Mouse (Mus musculus) cortical plate, adult 2 months (tissue): ENCODE measurements around the gene Trmu. TPM values are rescaled to one million over a fixed set of nuclear protein-coding genes. Genes with fewer than 3 reads are reported as not detected.
"Not testable (repeated sequence)": the region's sequence is repeated elsewhere in the genome, so short reads cannot be mapped to it uniquely, and the experiment has no call there.

Experiments
- H3K27ac ChIP-seq: fragments of 200-500 bp; 2 replicates; pipeline ENCODE4 v1.5.1; 2012; ENCODE audit warnings: low read length, control low read depth, inconsistent platforms; ENCODE audit not compliant: insufficient read depth
- H3K4me1 ChIP-seq: fragments of 200-500 bp; 2 replicates; pipeline ENCODE4 v1.6.1; 2011; ENCODE audit warnings: low read length; ENCODE audit not compliant: control insufficient read depth, insufficient read depth
- H3K4me3 ChIP-seq: fragments of 200-500 bp; 2 replicates; pipeline ENCODE4 v1.5.1; 2011; ENCODE audit warnings: mild to moderate bottlenecking, low read length, control low read depth; ENCODE audit not compliant: insufficient read depth
- CTCF ChIP-seq: fragments of 200-500 bp; IDR thresholded peaks from 2 replicates; pipeline ENCODE4 v1.5.1; 2011; ENCODE audit warnings: mild to moderate bottlenecking, control low read depth, low read length; ENCODE audit not compliant: insufficient read depth; ENCODE audit errors: extremely low read depth
- POLR2A ChIP-seq: fragments of 200-500 bp; IDR thresholded peaks from 2 replicates; pipeline ENCODE4 v1.6.1; 2011; ENCODE audit warnings: mild to moderate bottlenecking, low read length, control low read depth; ENCODE audit not compliant: insufficient read depth; ENCODE audit errors: extremely low read depth
- polyA plus RNA-seq: library from polyadenylated mRNA; depleted of rRNA; stranded (reverse); fragments of >200 nt; gene quantifications from 2 replicates; pipeline ENCODE4 v1.2.3, GENCODE M21; 2012

Gene Trmu
- polyA plus RNA-seq, 1 experiment: 51.1 TPM

GRCm38 (mm10) chr15:85851656-85852392 is 27.3 kb upstream of the Trmu start:
- TF ChIP-seq POLR2A (no peak), CTCF (no peak)
- Histone ChIP-seq H3K4me3 (no peak overlapping the region), H3K27ac (no peak overlapping the region), H3K4me1 (no peaks in the 10 kb centered on the region)

- Histone ChIP-seq H3K27ac (peak overlapping the region; percentile 35), H3K4me1 (no peaks in the 10 kb centered on the region), H3K4me3 (peak overlapping the region; percentile 53)
- no peak for TF ChIP-seq CTCF
- TF ChIP-seq POLR2A: no peak
Observed at GRCm38 (mm10) chr15:85858980-85859489, 20.1 kb upstream of the Trmu start.

GRCm38 (mm10) chr15:85859490-85860031 is 19.6 kb upstream of the Trmu start, which contains the start of gene Gtse1:
Gene Gtse1, plus strand, starts transcription at chr15:85859745.
- H3K27ac ChIP-seq: peak within 1 kb of the TSS; percentile 35
- no peaks in the 10 kb centered on the region for H3K4me1 ChIP-seq
- peak within 1 kb of the TSS; percentile 53 for H3K4me3 ChIP-seq
- TF ChIP-seq CTCF: no peak
- TF ChIP-seq POLR2A: peak; percentile 99

- not testable (repeated sequence) for H3K27ac ChIP-seq, H3K4me1 ChIP-seq, H3K4me3 ChIP-seq
Observed at GRCm38 (mm10) chr15:85865913-85866312, 13.2 kb upstream of the Trmu start.

GRCm38 (mm10) chr15:85867696-85868095 is 11.4 kb upstream of the Trmu start:
- TF ChIP-seq POLR2A (no peak), CTCF (peak; percentile 95)
- no peak overlapping the region for H3K27ac ChIP-seq
- no peak overlapping the region for H3K4me3 ChIP-seq
- H3K4me1 ChIP-seq: no peaks in the 10 kb centered on the region

- Histone ChIP-seq H3K4me1 (peaks cover 5% of the 10 kb centered on the region; the same call in 1 of the 2 replicates), H3K27ac (no peak overlapping the region), H3K4me3 (no peak overlapping the region)
- TF ChIP-seq CTCF (no peak), POLR2A (no peak)
Observed at GRCm38 (mm10) chr15:85877336-85877735, 1.8 kb upstream of the Trmu start.

GRCm38 (mm10) chr15:85879498-85879895 is 385 bp downstream of the Trmu start:
- peaks cover 5% of the 10 kb centered on the region; the same call in 1 of the 2 replicates for H3K4me1 ChIP-seq
- peak overlapping the region; percentile 64 for H3K27ac ChIP-seq
- peak overlapping the region; percentile 51 for H3K4me3 ChIP-seq
- TF ChIP-seq CTCF: no peak
- no peak for TF ChIP-seq POLR2A

GRCm38 (mm10) chr15:85885606-85886005 is 6.5 kb downstream of the Trmu start:
- Histone ChIP-seq H3K27ac (no peak overlapping the region), H3K4me3 (no peak overlapping the region), H3K4me1 (no peaks in the 10 kb centered on the region)
- no peak for TF ChIP-seq CTCF
- no peak for TF ChIP-seq POLR2A

GRCm38 (mm10) chr15:85889235-85889634 is 10.1 kb downstream of the Trmu start:
- TF ChIP-seq CTCF (no peak), POLR2A (no peak)

GRCm38 (mm10) chr15:85891971-85892370 is 12.9 kb downstream of the Trmu start:
- no peaks in the 10 kb centered on the region for H3K4me1 ChIP-seq
- H3K27ac ChIP-seq: no peak overlapping the region
- no peak for TF ChIP-seq CTCF
- no peak for TF ChIP-seq POLR2A

More at GRCm38 (mm10) chr15:85889235-85889634, 10.1 kb downstream of the Trmu start:
- H3K4me1 ChIP-seq: no peaks in the 10 kb centered on the region
- H3K27ac ChIP-seq: no peak overlapping the region
- H3K4me3 ChIP-seq: no peak overlapping the region

More at GRCm38 (mm10) chr15:85891971-85892370, 12.9 kb downstream of the Trmu start:
- H3K4me3 ChIP-seq: no peak overlapping the region
